Mouse (Mus musculus): Measurements from ENCODE around the gene Ddx3x.
"Not testable (repeated sequence)": the region's sequence is repeated elsewhere in the genome, so short reads cannot be mapped to it uniquely, and the experiment has no call there.

The Ddx3x gene

DNA sequence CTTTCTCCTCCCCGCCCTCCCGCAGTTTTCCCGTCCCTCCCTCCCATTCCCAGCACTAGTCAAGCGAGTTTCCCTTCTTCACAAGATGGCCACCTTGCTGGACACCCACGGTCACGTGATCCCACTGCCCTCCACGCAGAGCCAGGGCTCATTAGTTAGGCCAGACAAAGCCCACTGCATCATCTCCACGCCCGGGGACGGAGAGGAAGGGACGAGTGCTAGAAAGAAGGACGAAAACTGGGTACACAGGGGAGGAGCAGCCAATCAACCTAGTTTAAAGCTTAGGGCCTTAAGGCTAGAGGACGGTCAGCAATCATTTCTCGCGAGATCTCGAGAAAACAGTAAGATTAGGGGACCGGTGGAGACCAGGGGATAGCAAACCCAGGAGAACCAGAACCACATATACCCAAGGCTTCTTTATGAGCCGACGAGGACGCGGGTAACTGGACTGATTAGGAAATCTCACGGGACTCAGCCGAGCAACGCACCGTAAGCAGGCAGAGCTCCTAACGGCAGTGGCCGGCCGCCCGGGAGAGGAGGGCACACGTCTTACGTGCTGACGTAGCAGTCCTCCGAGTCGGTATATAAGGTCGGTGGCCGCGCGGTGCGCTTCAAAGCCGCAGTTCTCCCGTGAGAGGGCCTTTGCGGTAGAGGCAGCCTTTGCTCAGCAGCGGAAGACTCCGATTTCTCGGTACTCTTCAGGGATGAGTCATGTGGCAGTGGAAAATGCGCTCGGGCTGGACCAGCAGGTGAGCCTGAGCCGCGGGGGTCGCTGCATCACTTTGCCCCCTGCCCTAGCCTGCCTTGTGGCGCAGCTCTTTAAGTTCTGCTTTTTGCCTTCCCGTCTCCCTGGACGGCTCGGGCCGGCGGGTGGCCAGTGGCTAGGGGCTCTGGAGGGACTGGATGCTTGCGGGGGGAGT lies at the start of gene Ddx3x:
Gene Ddx3x, plus strand, starts transcription at position 562 of the 920 bp plus-strand sequence.
- peak; percentile 87 for DNase-seq (ENCODE audit: low spot score)

DNA sequence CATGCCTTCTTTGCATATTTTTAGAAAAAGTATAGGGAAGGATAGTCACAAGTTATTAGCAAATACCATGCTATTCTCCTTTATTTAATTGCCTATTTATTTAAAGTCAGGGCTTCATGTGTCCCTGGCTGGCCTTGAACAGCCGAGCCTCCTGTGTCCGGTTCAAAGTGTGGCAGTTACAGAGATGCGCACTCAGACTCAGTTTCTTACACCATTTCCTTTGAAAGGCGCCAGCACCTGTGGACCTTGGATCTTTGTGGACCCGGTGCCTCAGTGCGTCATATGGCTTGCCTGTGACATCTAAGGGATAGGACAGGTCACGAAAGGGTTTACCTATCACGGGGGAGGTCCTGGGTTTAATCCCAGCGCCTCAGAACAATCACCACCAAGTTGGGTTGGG lies 49.5 kb upstream of the Ddx3x start:
- DNase-seq (ENCODE audit: low spot score) = no peak

DNA sequence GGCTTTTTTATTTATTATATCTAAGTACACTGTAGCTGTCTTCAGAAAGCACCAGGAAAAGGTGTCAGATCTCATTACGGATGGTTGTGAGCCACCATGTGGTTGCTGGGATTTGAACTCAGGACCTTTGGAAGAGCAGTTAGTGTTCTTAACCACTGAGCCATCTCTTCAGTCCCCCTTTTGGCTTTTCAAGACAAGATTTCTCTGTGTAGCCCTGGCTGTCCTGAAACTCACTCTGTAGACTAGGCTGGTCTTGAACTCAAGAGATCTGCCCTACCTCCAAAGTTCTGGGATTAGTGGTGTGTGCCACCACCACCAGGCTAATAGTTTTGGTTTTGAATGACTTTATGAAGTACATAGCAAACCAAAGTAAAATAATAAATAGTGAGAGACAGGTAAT lies 47.9 kb upstream of the Ddx3x start:
- not testable (repeated sequence) for DNase-seq (ENCODE audit: low spot score)

DNA sequence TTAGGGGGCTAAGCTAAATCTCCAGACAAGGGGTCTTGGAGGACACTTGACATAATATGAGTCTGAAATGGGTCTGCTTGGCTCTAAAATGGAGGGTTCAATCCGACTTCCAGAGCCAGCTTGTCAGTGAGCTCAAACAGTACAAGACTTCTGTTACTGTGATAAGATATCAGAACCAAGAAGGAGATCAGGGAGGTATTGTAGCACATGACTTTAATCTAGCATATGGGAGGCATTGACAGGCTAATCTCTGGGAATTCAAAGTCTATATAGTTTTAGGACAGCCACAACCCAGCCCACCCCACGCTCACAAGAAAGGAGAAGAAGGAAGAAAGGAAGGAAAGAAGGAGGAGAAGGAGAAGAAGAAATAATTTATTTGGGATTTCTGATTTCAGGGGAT lies 47.1 kb upstream of the Ddx3x start:
- no peak for DNase-seq (ENCODE audit: low spot score)

DNA sequence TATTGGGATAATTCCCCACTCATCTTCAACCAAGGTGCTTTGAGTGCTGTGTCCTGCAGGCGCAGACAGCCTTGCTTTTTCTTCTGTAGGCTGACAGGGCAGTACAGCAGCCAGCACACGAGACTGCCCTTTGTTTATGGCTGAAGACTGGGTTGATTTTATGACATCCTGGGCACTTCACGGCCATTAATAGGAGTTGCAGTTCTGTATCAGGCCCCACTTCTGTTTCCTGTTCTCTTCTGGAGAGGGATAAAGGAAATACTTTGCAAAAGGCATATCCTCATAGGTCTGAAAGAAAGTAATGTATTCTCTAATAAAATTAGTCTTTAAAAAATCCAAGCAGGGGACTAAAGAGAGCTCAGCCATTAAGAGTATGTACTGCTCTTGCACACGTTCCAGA lies 46.1 kb upstream of the Ddx3x start:
- no peak for DNase-seq (ENCODE audit: low spot score)

DNA sequence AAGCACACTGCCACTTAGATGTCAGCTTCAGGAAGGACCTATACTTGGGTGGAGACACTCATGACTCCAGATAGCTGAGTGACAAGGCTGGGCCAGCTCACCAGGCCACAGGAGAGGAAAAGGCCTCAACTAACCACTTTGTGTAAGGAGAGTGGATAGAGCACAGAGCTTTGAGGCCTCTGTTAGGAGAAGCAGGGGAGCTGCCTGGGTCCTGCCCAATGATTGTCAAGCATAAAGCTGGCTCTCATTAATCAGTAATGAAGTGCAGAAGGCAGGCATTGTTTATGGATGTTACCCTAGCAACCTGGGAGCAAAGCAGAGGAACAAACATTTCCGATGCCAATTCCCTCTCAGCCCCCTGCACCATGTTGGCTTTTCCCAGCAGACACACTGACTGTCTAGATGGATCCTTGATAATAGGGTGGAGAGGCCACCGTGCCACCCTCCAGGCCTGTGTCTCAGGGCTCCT lies 44.6 kb upstream of the Ddx3x start:
- no peak for DNase-seq (ENCODE audit: low spot score)

DNA sequence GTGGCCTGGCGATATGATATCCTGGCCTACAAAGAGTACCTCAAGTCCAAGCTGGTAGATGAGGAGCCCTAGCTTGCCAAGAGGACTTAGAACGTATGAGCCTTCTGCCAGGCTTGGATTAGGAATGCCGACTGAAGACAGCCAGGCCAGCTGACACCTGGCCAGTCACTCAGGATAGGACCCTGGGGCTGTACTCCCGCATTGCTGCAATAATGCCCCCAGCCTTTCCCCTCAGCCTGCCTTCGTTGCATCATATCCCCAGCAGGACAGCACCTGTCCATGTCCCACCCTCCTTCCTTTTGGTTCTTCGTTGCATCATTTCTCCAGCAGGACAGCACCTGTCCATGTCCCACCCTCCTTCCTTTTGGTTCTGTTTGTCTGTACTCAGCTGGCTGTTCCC lies 41.3 kb upstream of the Ddx3x start:
- DNase-seq (ENCODE audit: low spot score) = no peak

DNA sequence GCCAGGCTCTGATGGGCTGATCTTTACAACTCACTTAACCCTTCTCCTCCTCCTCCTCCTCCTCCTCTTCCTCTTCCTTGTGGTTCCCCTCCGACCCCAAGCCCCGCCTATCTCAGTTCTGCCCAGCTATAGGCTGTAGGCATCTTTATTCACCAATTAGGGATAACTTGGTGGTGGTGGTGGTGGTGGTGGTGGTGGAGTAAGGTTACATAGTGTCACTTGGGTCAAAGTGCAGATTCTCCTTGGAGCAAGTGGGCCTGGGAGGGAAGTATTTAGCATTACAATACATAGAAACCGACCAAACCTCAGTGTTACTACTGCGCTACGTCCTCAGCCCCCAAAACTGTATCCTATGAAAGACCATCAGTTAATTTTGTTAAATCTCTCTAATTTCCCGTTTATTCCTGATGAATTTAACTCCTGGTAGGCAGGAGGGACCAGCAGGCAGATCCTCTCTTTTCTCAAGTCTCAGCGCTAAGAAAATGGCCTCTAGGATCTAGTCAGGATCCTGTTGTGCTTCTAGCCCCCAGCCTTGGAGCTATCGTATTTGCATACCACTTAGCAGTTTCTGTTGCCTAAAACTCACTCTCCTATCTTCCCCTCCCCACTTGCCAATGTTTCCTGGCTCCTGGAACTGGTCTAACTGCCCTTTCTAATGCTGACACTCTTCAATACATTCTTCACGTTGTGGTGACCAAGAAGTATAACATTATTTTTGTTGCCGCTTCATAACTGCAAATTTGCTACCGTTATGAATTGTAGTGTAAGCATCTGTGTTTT lies 39.9 kb upstream of the Ddx3x start:
- DNase-seq (ENCODE audit: low spot score) = no peak

DNA sequence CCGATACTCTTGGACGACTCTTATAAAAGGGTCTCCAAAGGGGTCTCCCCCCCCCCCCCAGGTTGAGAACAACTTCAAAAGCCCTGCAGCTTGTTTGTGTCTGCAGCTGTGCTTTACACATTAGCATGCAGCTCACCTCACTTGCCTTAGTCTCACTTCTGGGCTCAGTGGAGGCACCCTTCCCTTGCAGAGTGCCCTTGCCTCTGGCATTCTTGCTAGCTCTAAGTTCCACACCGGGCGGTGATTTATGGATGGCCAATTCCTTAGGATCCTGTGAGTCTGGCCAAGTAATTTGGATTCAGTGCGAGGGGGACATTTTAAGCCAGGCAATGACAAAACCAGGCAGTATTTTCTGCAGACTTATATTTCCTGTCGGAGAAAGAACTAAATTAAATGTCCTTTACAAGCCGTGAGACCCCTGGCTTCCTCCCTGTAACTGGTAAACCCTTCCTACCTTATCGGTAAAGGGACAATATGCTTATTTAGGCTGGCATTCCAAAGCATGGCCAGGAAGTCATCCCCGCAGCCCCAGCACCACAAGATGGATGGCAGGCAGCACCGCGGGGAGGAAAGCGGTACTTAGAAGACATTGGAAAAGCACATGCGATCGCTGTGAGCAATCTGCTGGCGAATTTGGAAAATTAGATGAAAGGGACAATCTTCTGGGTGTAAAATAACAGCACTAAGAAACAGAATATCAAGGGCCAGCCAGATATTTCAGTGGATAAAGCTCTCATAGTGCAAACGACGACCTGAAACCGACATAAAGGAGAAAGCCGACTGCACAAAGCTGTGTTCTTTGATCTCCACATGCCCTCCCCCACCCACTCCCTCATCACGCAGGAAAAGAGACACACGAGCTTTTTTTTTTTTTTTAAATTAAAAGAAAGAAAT lies 39.1 kb upstream of the Ddx3x start:
- no peak for DNase-seq (ENCODE audit: low spot score)

DNA sequence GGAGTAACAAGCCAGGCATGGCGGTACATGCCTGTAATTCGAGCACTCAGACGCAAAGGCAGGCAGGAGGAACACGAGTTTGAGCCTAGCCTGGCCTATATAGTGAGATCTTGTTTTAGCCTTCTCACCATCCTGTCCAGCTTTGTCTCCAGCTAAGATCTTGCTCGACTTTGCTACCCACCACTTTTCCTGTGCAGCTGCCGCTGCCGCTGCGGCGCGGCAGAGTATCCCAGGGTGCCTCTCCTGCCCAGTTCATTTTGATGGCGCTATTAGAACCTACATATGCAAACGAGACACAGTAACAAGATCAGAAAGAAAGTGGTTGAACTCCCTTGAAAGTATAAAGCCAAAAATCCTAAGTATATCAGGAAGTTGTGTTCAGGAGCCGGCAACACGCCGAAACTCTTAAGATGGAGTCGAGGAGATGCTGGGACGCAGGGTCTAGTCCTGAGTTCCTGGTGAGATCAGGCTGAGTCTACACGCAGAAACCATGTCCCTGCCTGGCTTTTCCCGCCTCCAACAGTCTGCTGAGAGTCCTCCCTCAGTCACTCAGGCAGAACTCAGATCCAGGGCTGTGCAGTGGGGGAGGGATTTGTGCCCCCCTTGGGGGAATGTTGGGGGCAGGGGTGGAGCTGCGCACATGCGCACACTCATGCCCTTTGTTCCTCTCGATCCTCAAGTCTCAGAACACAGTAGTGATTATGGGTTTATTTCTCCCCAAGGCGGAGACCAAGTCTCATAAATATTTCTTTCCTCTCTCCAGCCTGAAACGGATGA lies 38.3 kb upstream of the Ddx3x start:
- peak; percentile 80 for DNase-seq (ENCODE audit: low spot score)

DNA sequence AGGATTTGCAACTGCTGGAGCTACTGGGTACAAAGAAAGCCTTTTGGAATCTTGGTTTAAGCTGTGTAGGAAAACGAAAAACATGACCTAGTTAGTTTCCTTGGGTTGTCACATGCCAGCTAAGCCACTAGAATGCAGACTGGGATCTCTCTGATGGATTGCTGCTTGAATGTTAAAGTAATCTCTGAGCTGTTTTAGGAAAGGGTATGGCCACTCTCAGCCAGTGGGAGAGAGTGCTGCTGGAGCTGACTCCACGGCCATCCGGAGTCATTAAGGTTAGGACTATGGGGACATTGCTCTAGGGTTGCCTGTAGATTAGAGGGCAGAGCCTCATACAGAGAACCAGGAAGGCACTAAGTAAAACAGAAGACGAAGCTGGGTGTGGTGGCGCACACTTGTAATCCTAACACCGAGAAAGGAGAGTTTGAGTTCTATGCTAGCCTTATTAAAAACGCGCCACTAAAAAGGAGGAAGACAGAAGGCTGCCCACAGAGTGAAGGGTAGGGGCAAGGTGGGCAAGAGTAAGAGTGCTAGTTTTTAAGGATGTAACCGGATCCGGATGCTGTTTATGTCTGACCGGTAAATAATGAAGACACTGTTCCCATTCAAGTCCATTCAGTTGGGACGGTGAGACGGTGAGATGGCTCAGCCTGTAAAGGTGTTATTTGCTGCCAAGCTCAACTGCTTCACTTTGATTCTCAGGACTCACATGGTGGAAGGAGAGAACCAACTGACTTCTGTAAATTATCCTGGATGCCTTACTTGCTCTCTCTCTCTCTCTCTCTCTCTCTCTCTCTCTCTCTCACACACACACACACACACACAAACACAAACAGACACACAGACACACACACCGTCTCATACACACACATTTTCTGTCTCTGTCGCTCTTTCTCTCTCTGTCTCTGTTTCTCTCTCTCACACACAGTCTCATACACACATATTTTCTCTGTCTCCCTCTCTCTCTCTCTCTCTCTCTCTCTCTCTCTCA lies 37.3 kb upstream of the Ddx3x start:
- DNase-seq (ENCODE audit: low spot score) = peak; percentile 10

DNA sequence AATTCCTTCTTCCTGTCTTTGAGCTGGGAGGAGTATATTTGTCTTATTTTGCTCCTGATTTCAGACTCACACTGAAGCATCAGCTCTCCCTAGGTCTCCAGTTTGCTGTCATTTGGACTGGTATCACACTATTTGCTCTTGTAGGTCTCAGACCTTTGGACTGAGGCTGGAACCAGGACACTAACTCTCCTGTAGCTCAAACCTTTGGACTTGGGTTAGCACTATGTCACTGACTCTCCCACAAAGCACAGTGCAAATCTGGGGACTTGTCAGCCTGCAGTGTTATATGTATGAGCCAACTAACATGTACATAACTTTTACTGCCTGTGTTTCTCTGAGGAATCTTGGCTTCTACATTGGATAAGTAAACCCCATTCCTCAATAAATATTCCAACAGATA lies 36.2 kb upstream of the Ddx3x start:
- no peak for DNase-seq (ENCODE audit: low spot score)

DNA sequence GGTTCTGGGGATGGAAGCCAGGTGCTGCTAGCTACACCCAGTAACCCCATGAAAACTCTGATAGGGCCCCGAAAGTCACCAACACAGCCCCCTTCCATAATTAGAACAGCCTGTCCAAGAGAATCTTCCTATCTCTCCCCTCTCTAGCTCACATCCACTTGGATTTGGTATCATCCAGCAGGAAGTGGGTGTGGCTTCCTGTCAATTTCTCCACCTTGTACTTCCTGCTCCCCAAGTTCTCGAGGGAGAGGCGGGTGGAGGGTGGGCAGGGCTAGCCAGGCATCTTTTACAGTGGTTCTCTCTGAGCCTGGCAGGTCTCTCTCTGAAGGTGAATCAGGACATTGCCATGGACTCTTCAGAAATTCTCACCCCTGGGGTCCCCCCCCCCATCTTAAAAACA lies 35.7 kb upstream of the Ddx3x start:
- peak; percentile 7 for DNase-seq (ENCODE audit: low spot score)

DNA sequence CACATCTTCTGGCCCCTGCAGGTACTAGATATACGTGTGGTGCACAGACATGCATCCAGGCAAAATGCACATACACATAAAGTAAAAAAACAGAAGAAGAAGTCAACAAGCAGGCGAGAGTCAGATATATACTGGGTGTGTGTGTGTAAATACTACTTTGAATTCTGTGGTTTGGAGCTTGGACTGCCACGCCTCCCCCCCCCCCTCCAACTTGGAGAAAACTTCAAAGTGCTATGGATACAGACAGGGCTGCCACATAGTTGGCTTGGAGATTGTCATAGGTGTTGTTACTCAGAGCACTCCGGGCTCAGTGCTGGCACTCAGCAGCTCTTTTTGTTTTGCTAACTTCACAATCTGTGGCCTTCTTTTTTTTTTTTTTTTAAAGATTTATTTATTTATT lies 29.1 kb upstream of the Ddx3x start:
- DNase-seq (ENCODE audit: low spot score) = no peak

DNA sequence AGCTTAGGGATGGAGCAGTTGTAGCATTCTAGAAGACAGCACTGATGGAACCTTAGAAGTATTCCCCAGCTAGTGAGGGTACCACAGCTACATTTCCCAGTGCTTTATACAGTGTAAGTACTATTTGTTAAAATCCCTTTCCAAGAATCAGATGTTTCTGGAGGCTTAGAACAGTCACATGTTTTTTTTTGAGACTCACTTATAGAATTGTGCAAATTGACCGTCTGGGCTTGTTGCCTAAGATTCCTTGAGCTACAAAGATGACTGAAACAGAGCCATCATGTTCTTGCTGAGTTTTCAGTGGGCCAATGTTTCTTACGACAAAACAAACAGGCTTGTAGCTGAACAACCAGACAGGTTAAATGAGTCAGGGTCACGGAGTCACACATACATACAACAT lies 26.5 kb upstream of the Ddx3x start:
- no peak for DNase-seq (ENCODE audit: low spot score)

DNA sequence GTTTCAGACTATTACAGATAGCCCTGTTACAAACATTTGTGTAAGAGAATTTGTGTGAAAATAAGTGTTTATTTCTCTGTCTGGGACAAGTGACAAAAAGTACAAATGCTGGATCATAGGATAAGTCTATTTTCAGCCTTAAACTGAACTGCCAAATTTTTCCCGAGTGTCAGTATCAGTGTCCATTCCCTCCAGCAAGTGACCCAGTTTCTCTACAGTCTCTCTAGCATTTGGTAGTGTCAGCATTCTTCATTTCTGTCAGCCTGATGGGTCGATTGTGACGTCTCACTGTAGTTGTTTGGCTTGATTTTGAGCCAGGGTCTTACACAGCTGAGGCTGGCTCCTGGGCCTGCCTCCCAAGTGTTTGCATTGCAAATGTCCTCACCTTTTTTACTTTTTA lies 17.4 kb upstream of the Ddx3x start:
- DNase-seq (ENCODE audit: low spot score) = no peak

DNA sequence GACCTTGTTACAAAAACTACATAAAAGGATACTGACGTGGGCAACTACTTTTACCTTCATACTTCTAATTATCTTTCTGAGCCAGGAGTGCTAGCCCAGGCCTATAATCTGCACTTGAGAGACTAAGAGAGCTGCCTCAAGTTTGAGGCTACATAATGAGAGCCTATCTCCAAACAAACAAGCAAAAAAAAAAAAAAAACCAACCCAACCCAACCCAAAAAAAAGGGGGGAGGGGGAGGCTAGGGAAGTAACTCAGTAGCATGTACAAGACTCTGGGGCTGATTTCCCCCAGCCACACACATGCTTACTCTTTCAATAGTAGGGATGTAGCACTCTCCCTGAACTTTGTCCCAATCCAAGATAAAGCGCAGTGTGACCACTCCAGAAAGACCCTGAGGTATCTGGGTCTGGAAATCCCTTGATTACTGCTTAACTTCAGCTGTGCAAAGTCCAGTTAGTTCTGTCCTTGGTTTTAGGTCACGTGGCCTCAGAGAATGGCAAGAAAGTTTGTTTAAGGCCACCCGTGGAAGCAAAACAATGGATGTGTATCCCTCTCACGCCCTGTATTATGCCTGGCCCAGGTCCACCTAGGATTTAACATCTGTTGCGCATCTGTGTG lies 5.1 kb upstream of the Ddx3x start:
- DNase-seq (ENCODE audit: low spot score) = no peak

DNA sequence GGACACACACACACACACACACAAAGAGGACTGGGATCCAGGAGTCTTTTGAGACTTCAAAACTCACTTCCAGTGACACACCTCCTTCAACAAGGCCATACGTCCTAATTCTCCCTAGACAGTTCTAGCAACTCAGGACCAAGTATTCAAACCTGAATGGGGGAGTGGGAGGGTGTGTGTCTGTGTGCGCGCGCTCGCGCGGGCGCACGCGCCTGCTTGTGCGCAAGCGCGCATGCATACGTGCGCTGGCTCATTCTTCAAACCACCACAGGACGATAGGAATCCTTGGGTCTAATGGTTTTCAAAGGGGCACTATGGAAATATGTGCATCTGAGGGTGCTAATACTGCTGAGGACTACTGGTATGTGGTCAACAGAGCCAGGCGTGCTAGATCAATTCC lies 1.8 kb upstream of the Ddx3x start:
- no peak for DNase-seq (ENCODE audit: low spot score)

DNA sequence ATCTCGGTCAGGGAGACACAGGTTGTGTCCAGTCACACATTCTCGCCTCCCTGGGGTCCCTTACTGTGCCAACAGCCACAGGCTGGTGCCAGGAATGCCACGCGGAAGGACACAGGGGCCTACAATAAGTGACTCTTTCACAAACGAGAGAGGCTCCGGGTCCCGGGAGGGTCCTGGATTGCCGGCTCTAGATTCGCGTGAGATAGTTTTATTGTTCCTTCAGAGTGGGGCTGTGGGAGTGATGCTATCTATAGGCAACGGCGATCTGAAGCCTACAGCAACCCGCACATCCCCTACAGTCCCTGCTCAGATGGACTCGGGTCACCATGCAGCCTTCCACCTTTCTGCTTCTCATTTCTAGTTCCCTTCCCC lies 747 bp upstream of the Ddx3x start:
- DNase-seq (ENCODE audit: low spot score) = no peak

Measured in urinary bladder, postnatal 14 days (tissue).